13 mouse cellular contexts compared by ENCODE assay signal in the genomic region with DNA sequence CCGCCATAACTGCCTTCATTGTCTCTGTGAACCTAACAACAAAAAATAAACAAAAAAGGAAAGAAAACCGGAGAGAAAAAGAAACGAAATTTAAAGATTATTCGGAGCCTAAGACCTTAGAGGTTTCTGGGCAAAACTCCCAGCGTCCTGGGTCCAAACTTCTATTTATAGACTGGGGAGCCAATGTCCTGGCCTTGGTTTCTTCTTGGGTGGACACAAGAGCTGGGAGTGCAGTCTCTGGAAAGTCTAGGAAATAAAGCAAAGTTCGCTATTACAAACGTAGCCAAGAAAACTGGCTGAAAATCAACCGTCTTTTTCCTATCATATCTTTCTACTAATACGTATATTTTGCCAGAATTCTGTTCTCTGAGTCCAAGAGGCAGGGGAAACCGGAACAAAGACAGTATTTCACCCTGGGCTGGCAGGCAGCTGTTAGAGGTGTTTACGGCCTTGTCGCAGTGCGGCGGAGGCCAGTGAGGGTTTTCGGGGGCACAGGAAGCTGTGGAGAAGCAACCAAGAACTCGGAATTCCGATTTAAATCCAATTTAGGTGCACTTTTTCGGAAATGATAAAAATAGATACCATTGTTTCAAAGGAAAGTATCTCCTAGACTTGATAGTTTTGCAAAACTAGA. TPM values are rescaled to one million over a fixed set of nuclear protein-coding genes. Genes with fewer than 3 reads are reported as not detected.
DNase-seq lines count a peak whose midpoint lies in the region; ATAC-seq and TF ChIP-seq lines count a peak whose summit lies in the region.
"Had no signal": no experiment of that assay in that cellular context is flagged by ENCODE, and none has a peak within 500 bp of the region (broad histone marks: within the 10 kb centered on the region; RNA-seq: fewer than 3 reads in every experiment).

No protein-coding gene starts in this region.

- WGBS in kidney, adult 2 months = 18% methylated on average over 18 of the region's 18 CpGs
- WGBS in kidney, embryonic 16.5 days = 3% methylated on average over 18 of the region's 18 CpGs
- 3% methylated on average over 18 of the region's 18 CpGs for WGBS in neural tube, embryonic 15.5 days
- 4% methylated on average over 18 of the region's 18 CpGs for WGBS in heart, embryonic 11.5 days (ENCODE audit: insufficient replicate concordance)

- TF ChIP-seq CTCF in kidney, adult 2 months (conservative IDR thresholded peaks at IDR 0.05; ENCODE audit: insufficient read depth, insufficient read length, low read depth, low read length) = no peak

- no peaks in the 10 kb centered on the region for H3K27me3 ChIP-seq in kidney, adult 2 months (replicated peaks; ENCODE audit: control insufficient read depth, insufficient read depth, low read length)
- no peaks in the 10 kb centered on the region for H3K27me3 ChIP-seq in kidney, embryonic 16.5 days (ENCODE audit: insufficient read depth, low read length)
- H3K27me3 ChIP-seq in neural tube, embryonic 15.5 days (replicated peaks) = no peaks in the 10 kb centered on the region
- H3K27me3 ChIP-seq in heart, embryonic 11.5 days (ENCODE audit: control insufficient read depth, insufficient read depth, low read length) = peaks cover 93% of the 10 kb centered on the region

- peak overlapping the region; percentile 63 for H3K4me2 ChIP-seq in kidney, embryonic 16.5 days (replicated peaks; ENCODE audit: low read depth, low read length)
- peak overlapping the region; percentile 60 for H3K4me2 ChIP-seq in neural tube, embryonic 15.5 days
- H3K4me2 ChIP-seq in heart, embryonic 11.5 days = no peak overlapping the region

- peak overlapping the region; percentile 22 for H3K4me3 ChIP-seq in kidney, adult 2 months (ENCODE audit: insufficient read depth, low read depth, low read length)
- peak overlapping the region; percentile 97 for H3K4me3 ChIP-seq in kidney, embryonic 16.5 days (ENCODE audit: low read length)
- peak overlapping the region; percentile 75 for H3K4me3 ChIP-seq in neural tube, embryonic 15.5 days (replicated peaks)
- H3K4me3 ChIP-seq in heart, embryonic 11.5 days (ENCODE audit: low read depth, low read length) = no peak overlapping the region

- no peak for TF ChIP-seq POLR2A in kidney, adult 2 months (IDR thresholded peaks at IDR 0.05; ENCODE audit: low read depth, low read length)

- peak; percentile 52 to 83 for DNase-seq in adrenal gland, adult (ENCODE audit: inconsistent age in 2 of 2, low spot score in 1 of 2)
- no peak for DNase-seq in adrenal gland, adult 18-20 months (ENCODE audit: low spot score in 2 of 2)
- DNase-seq in kidney, adult 2 months = no peak
- no peak for DNase-seq in kidney, adult 8-10 months
- DNase-seq: cerebellum, postnatal 36 days; layer of hippocampus, postnatal 36 days; lung, postnatal 4 days had no signal

- H3K27ac ChIP-seq in kidney, adult 2 months (ENCODE audit: insufficient read depth, low read depth, low read length) = peak overlapping the region; percentile 79
- H3K27ac ChIP-seq in kidney, embryonic 16.5 days (ENCODE audit: low read length) = peak overlapping the region; percentile 99
- H3K27ac ChIP-seq in neural tube, embryonic 15.5 days (replicated peaks) = peak overlapping the region; percentile 99
- no peak overlapping the region for H3K27ac ChIP-seq in heart, embryonic 11.5 days (ENCODE audit: low read depth, low read length)
- H3K27ac ChIP-seq: liver, embryonic 14.5 days had no signal

- H3K36me3 ChIP-seq in kidney, adult 2 months (ENCODE audit: control insufficient read depth, insufficient read depth, low read length) = no peaks in the 10 kb centered on the region
- no peaks in the 10 kb centered on the region for H3K36me3 ChIP-seq in kidney, embryonic 16.5 days (ENCODE audit: insufficient read depth, low read length)
- H3K36me3 ChIP-seq in neural tube, embryonic 15.5 days = no peaks in the 10 kb centered on the region
- no peaks in the 10 kb centered on the region for H3K36me3 ChIP-seq in heart, embryonic 11.5 days (ENCODE audit: control insufficient read depth, insufficient read depth, low read length)

- no peaks in the 10 kb centered on the region for H3K9me3 ChIP-seq in kidney, embryonic 16.5 days (ENCODE audit: low read length)
- no peaks in the 10 kb centered on the region for H3K9me3 ChIP-seq in neural tube, embryonic 15.5 days (replicated peaks)
- H3K9me3 ChIP-seq in heart, embryonic 11.5 days (replicated peaks; ENCODE audit: control insufficient read depth, low read length) = no peaks in the 10 kb centered on the region

- no peak for ATAC-seq in kidney, embryonic 16.5 days (ENCODE audit: low FRiP score, low TSS enrichment)
- ATAC-seq in neural tube, embryonic 15.5 days (ENCODE audit: low FRiP score) = no peak
- no peak for ATAC-seq in inflammation-experienced regulatory T-cells, adult 6 months
- ATAC-seq in heart, embryonic 11.5 days (replicated peaks; ENCODE audit: insufficient number of reproducible peaks, low FRiP score, low TSS enrichment) = no peak

- peaks cover 5% of the 10 kb centered on the region; the same call in 1 of the 2 replicates for H3K4me1 ChIP-seq in kidney, adult 2 months (ENCODE audit: control insufficient read depth, insufficient read depth, low read length)
- H3K4me1 ChIP-seq in kidney, embryonic 16.5 days (ENCODE audit: insufficient read depth, low read length) = peaks cover 48% of the 10 kb centered on the region
- H3K4me1 ChIP-seq in neural tube, embryonic 15.5 days = peaks cover 57% of the 10 kb centered on the region
- peaks cover 5% of the 10 kb centered on the region; the same call in 1 of the 2 replicates for H3K4me1 ChIP-seq in heart, embryonic 11.5 days (ENCODE audit: control insufficient read depth, insufficient read depth, low read length)

- peak overlapping the region; percentile 99 for H3K9ac ChIP-seq in kidney, embryonic 16.5 days (replicated peaks; ENCODE audit: low read length)
- H3K9ac ChIP-seq in neural tube, embryonic 15.5 days (replicated peaks) = peak overlapping the region; percentile 98
- no peak overlapping the region for H3K9ac ChIP-seq in heart, embryonic 11.5 days (ENCODE audit: low read depth, low read length)
- H3K9ac ChIP-seq: liver, embryonic 14.5 days had no signal

RNA-seq across cellular contexts. Expression of a gene that starts 2.5 kb away (rescaled TPM):
- 10 to 100 TPM; 14.9 to 19.6 TPM for total RNA-seq in adrenal gland, adult 18-20 months (2021)
- polyA plus RNA-seq in kidney, adult 2 months (2012; rRNA removed) = 20.3 and 31.4 TPM in 2 replicates
- polyA plus RNA-seq in kidney, embryonic 16.5 days (2015; fragmentation: Nextera tagmentation; extraction: Ambion mirVana) = 4.5 and 4.9 TPM in 2 replicates
- 4.3 and 4.5 TPM in 2 replicates for polyA plus RNA-seq in neural tube, embryonic 15.5 days (2015; fragmentation: Nextera tagmentation; extraction: Ambion mirVana)
- polyA plus RNA-seq in inflammation-experienced regulatory T-cells, adult 6 months (2017; shearing (Covaris generic)) = not detected
- polyA plus RNA-seq in heart, embryonic 11.5 days (2014; fragmentation: Nextera tagmentation; extraction: Ambion mirVana) = not detected in 2 replicates
- total RNA-seq: layer of hippocampus, postnatal 36 days had no signal
- polyA plus RNA-seq: midbrain, postnatal 0 days had no signal

RNA-seq across cellular contexts. Expression of a gene that starts 2.5 kb away (rescaled TPM):
- under 1 TPM; 0.89 to 0.90 TPM for total RNA-seq in adrenal gland, adult 18-20 months (2021)
- 10.2 and 10.7 TPM in 2 replicates for polyA plus RNA-seq in kidney, adult 2 months (2012; rRNA removed)
- 14.6 and 15.4 TPM in 2 replicates for polyA plus RNA-seq in kidney, embryonic 16.5 days (2015; fragmentation: Nextera tagmentation; extraction: Ambion mirVana)
- polyA plus RNA-seq in neural tube, embryonic 15.5 days (2015; fragmentation: Nextera tagmentation; extraction: Ambion mirVana) = 14.5 and 29.1 TPM in 2 replicates
- polyA plus RNA-seq in inflammation-experienced regulatory T-cells, adult 6 months (2017; shearing (Covaris generic)) = not detected
- 2.0 and 3.1 TPM in 2 replicates for polyA plus RNA-seq in heart, embryonic 11.5 days (2014; fragmentation: Nextera tagmentation; extraction: Ambion mirVana)
- total RNA-seq: layer of hippocampus, postnatal 36 days had no signal
- polyA plus RNA-seq: midbrain, postnatal 0 days had no signal

RNA-seq across cellular contexts. Expression of a gene that starts 9.9 kb away (rescaled TPM):
- total RNA-seq in adrenal gland, adult 18-20 months (2021) = 10 to 100 TPM; 24.6 to 36.4 TPM
- 45.8 and 46.2 TPM in 2 replicates for polyA plus RNA-seq in kidney, adult 2 months (2012; rRNA removed)
- polyA plus RNA-seq in kidney, embryonic 16.5 days (2015; fragmentation: Nextera tagmentation; extraction: Ambion mirVana) = 41.0 and 45.6 TPM in 2 replicates
- polyA plus RNA-seq in neural tube, embryonic 15.5 days (2015; fragmentation: Nextera tagmentation; extraction: Ambion mirVana) = 12.4 and 12.5 TPM in 2 replicates
- polyA plus RNA-seq in inflammation-experienced regulatory T-cells, adult 6 months (2017; shearing (Covaris generic)) = not detected
- 0.27 and 0.30 TPM in 2 replicates for polyA plus RNA-seq in heart, embryonic 11.5 days (2014; fragmentation: Nextera tagmentation; extraction: Ambion mirVana)
- total RNA-seq: layer of hippocampus, postnatal 36 days had no signal
- polyA plus RNA-seq: midbrain, postnatal 0 days had no signal

RNA-seq across cellular contexts. Expression of a gene that starts 12.3 kb away (rescaled TPM):
- total RNA-seq in adrenal gland, adult 18-20 months (2021) = 1 to 10 TPM; 1.6 to 2.8 TPM
- polyA plus RNA-seq in kidney, adult 2 months (2012; rRNA removed) = 5.5 and 7.8 TPM in 2 replicates
- polyA plus RNA-seq in kidney, embryonic 16.5 days (2015; fragmentation: Nextera tagmentation; extraction: Ambion mirVana) = 1.3 and 2.1 TPM in 2 replicates
- polyA plus RNA-seq in neural tube, embryonic 15.5 days (2015; fragmentation: Nextera tagmentation; extraction: Ambion mirVana) = 0.96 and 2.0 TPM in 2 replicates
- not detected for polyA plus RNA-seq in inflammation-experienced regulatory T-cells, adult 6 months (2017; shearing (Covaris generic))
- 0.10 TPM in 1 of 2 replicates, not detected in the other for polyA plus RNA-seq in heart, embryonic 11.5 days (2014; fragmentation: Nextera tagmentation; extraction: Ambion mirVana)
- total RNA-seq: layer of hippocampus, postnatal 36 days; midbrain, postnatal 0 days had no signal
- polyA plus RNA-seq: liver, embryonic 14.5 days; midbrain, postnatal 0 days had no signal

RNA-seq across cellular contexts. Expression of a gene that starts 16.7 kb away (rescaled TPM):
- total RNA-seq in adrenal gland, adult 18-20 months (2021) = 1 to 10 TPM; 3.5 to 4.3 TPM
- 23.9 and 26.0 TPM in 2 replicates for polyA plus RNA-seq in kidney, adult 2 months (2012; rRNA removed)
- 38.2 and 38.4 TPM in 2 replicates for polyA plus RNA-seq in kidney, embryonic 16.5 days (2015; fragmentation: Nextera tagmentation; extraction: Ambion mirVana)
- 20.0 and 21.3 TPM in 2 replicates for polyA plus RNA-seq in neural tube, embryonic 15.5 days (2015; fragmentation: Nextera tagmentation; extraction: Ambion mirVana)
- not detected for polyA plus RNA-seq in inflammation-experienced regulatory T-cells, adult 6 months (2017; shearing (Covaris generic))
- 0.13 TPM in 1 of 2 replicates, not detected in the other for polyA plus RNA-seq in heart, embryonic 11.5 days (2014; fragmentation: Nextera tagmentation; extraction: Ambion mirVana)
- total RNA-seq: layer of hippocampus, postnatal 36 days; midbrain, postnatal 0 days had no signal
- polyA plus RNA-seq: midbrain, postnatal 0 days had no signal

Comparison
In these comparisons a context has a peak if more than half of its experiments do, and no peak if none do; other contexts are left out.
1. DNase-seq: peak in adrenal gland, adult (2 of 2); none in adrenal gland, adult 18-20 months (0 of 2), kidney, adult 2 months (single experiment) and kidney, adult 8-10 months (0 of 2).
2. RNA of a gene that starts 9.9 kb away (polyA plus RNA-seq): 45.8 to 46.2 TPM in kidney, adult 2 months, 41.0 to 45.6 TPM in kidney, embryonic 16.5 days and 12.4 to 12.5 TPM in neural tube, embryonic 15.5 days; 0.27 to 0.30 TPM in heart, embryonic 11.5 days and not detected in inflammation-experienced regulatory T-cells, adult 6 months; every median in the first group is over 10 times any median in the second.